Comparison of ENCODE assay signal across 9 mouse cellular contexts in genomic region chr11:61533571-61533970, GRCm38 (mm10). TPM values are rescaled to one million over a fixed set of nuclear protein-coding genes. Genes with fewer than 3 reads are reported as not detected.
DNase-seq lines count a peak whose midpoint lies in the region; ATAC-seq lines count a peak whose summit lies in the region.
"Had no signal": no experiment of that assay in that cellular context is flagged by ENCODE, and none has a peak within 500 bp of the region (broad histone marks: within the 10 kb centered on the region; RNA-seq: fewer than 3 reads in every experiment).

No protein-coding gene starts in this region.

- no peak overlapping the region for H3K4me3 ChIP-seq in heart, embryonic 12.5 days
- H3K4me3 ChIP-seq in forebrain, embryonic 13.5 days: no peak overlapping the region

- no peaks in the 10 kb centered on the region for H3K27me3 ChIP-seq in heart, embryonic 12.5 days (replicated peaks)
- H3K27me3 ChIP-seq in forebrain, embryonic 13.5 days: no peaks in the 10 kb centered on the region

- ATAC-seq in heart, embryonic 12.5 days (ENCODE audit: insufficient number of reproducible peaks, low FRiP score): peak; percentile 58
- no peak for ATAC-seq in forebrain, embryonic 13.5 days
- no peak for ATAC-seq in megakaryocyte, adult 5-6 weeks (ENCODE audit: poor library complexity, severe bottlenecking)
- ATAC-seq: midbrain, embryonic 16.5 days had no signal

- WGBS in heart, embryonic 12.5 days: 63% methylated on average over 5 of the region's 5 CpGs
- WGBS in forebrain, embryonic 13.5 days: 79% methylated on average over 5 of the region's 5 CpGs

- peaks cover 21% of the 10 kb centered on the region for H3K36me3 ChIP-seq in heart, embryonic 12.5 days
- peaks cover 26% of the 10 kb centered on the region; the same call in 1 of the 2 replicates for H3K36me3 ChIP-seq in forebrain, embryonic 13.5 days (ENCODE audit: poor library complexity, severe bottlenecking)

- H3K9ac ChIP-seq in heart, embryonic 12.5 days: no peak overlapping the region
- H3K9ac ChIP-seq in forebrain, embryonic 13.5 days: no peak overlapping the region

- no peak overlapping the region for H3K27ac ChIP-seq in heart, embryonic 12.5 days (ENCODE audit: poor library complexity, severe bottlenecking)
- H3K27ac ChIP-seq in forebrain, embryonic 13.5 days: no peak overlapping the region

- H3K9me3 ChIP-seq in heart, embryonic 12.5 days (replicated peaks): no peaks in the 10 kb centered on the region
- no peaks in the 10 kb centered on the region for H3K9me3 ChIP-seq in forebrain, embryonic 13.5 days (replicated peaks)

- peaks cover 24% of the 10 kb centered on the region for H3K4me1 ChIP-seq in heart, embryonic 12.5 days (replicated peaks)
- H3K4me1 ChIP-seq in forebrain, embryonic 13.5 days: peaks cover 11% of the 10 kb centered on the region

- no peak overlapping the region for H3K4me2 ChIP-seq in heart, embryonic 12.5 days
- H3K4me2 ChIP-seq in forebrain, embryonic 13.5 days: no peak overlapping the region

- peak; percentile 49 for DNase-seq in adrenal gland, adult 2 months
- no peak for DNase-seq in adrenal gland, adult 18-20 months (ENCODE audit: low spot score in 2 of 2)
- DNase-seq in ZHBTc4 (ENCODE audit: low read depth, low spot score): peak; percentile 84
- DNase-seq in kidney, postnatal 4 days: peak; percentile 38 to 59
- no peak for DNase-seq in thymus, postnatal 25 days

RNA-seq across cellular contexts. Expression of gene B9d1, which starts 28.6 kb away (rescaled TPM):
- 10 to 100 TPM; 16.4 to 21.1 TPM for total RNA-seq in adrenal gland, adult 2 months (2021)
- polyA plus RNA-seq in adrenal gland, adult 2 months (2012; rRNA removed): 18.1 and 19.3 TPM in 2 replicates
- total RNA-seq in adrenal gland, adult 18-20 months (2021): 10 to 100 TPM; 14.4 to 14.8 TPM
- 9.0 and 11.0 TPM in 2 replicates for polyA plus RNA-seq in heart, embryonic 12.5 days (2016; fragmentation: Nextera tagmentation; extraction: Ambion mirVana)
- 43.4 and 48.2 TPM in 2 replicates for polyA plus RNA-seq in forebrain, embryonic 13.5 days (2015; fragmentation: Nextera tagmentation; extraction: Ambion mirVana)
- total RNA-seq in megakaryocyte, adult 5-6 weeks (2015): not detected in 2 replicates
- total RNA-seq in megakaryocyte, adult 5-6 weeks (2017): 0.26 TPM in 1 of 2 replicates, not detected in the other

RNA-seq across cellular contexts. Expression of gene Mapk7, which starts 39.4 kb away (rescaled TPM):
- 10 to 100 TPM; 14.5 to 15.5 TPM for total RNA-seq in adrenal gland, adult 2 months (2021)
- 34.5 and 39.5 TPM in 2 replicates for polyA plus RNA-seq in adrenal gland, adult 2 months (2012; rRNA removed)
- total RNA-seq in adrenal gland, adult 18-20 months (2021): 10 to 100 TPM; 15.3 to 16.0 TPM
- 33.9 and 35.3 TPM in 2 replicates for polyA plus RNA-seq in heart, embryonic 12.5 days (2016; fragmentation: Nextera tagmentation; extraction: Ambion mirVana)
- 91.2 and 96.8 TPM in 2 replicates for polyA plus RNA-seq in forebrain, embryonic 13.5 days (2015; fragmentation: Nextera tagmentation; extraction: Ambion mirVana)
- 16.2 and 17.7 TPM in 2 replicates for total RNA-seq in megakaryocyte, adult 5-6 weeks (2015)
- total RNA-seq in megakaryocyte, adult 5-6 weeks (2017): 15.4 and 21.4 TPM in 2 replicates

RNA-seq across cellular contexts. Expression of gene Epn2, which starts 45.9 kb away (rescaled TPM):
- total RNA-seq in adrenal gland, adult 2 months (2021): 10 to 100 TPM; 20.6 to 29.5 TPM
- polyA plus RNA-seq in adrenal gland, adult 2 months (2012; rRNA removed): 18.2 and 18.6 TPM in 2 replicates
- 10 to 100 TPM; 16.2 to 25.9 TPM for total RNA-seq in adrenal gland, adult 18-20 months (2021)
- polyA plus RNA-seq in heart, embryonic 12.5 days (2016; fragmentation: Nextera tagmentation; extraction: Ambion mirVana): 23.1 and 25.9 TPM in 2 replicates
- polyA plus RNA-seq in forebrain, embryonic 13.5 days (2015; fragmentation: Nextera tagmentation; extraction: Ambion mirVana): 41.8 and 45.3 TPM in 2 replicates
- total RNA-seq in megakaryocyte, adult 5-6 weeks (2015): 0.04 and 0.07 TPM in 2 replicates
- total RNA-seq in megakaryocyte, adult 5-6 weeks (2017): 3.3 TPM in 1 of 2 replicates, not detected in the other

RNA-seq across cellular contexts. Expression of gene Mfap4, which starts 48.3 kb away (rescaled TPM):
- total RNA-seq in adrenal gland, adult 2 months (2021): 1 to 10 TPM; 5.5 to 6.5 TPM
- polyA plus RNA-seq in adrenal gland, adult 2 months (2012; rRNA removed): 35.5 and 39.1 TPM in 2 replicates
- total RNA-seq in adrenal gland, adult 18-20 months (2021): 1 to 10 TPM; 4.8 to 5.6 TPM
- 72.4 and 76.0 TPM in 2 replicates for polyA plus RNA-seq in heart, embryonic 12.5 days (2016; fragmentation: Nextera tagmentation; extraction: Ambion mirVana)
- polyA plus RNA-seq in forebrain, embryonic 13.5 days (2015; fragmentation: Nextera tagmentation; extraction: Ambion mirVana): 56.9 and 57.1 TPM in 2 replicates
- not detected in 2 replicates for total RNA-seq in megakaryocyte, adult 5-6 weeks (2015)
- total RNA-seq in megakaryocyte, adult 5-6 weeks (2017): not detected in 2 replicates

Comparison
In these comparisons a context has a peak if more than half of its experiments do, and no peak if none do; other contexts are left out.
1. DNase-seq: peak in adrenal gland, adult 2 months (single experiment), ZHBTc4 (single experiment) and kidney, postnatal 4 days (2 of 2); none in adrenal gland, adult 18-20 months (0 of 2) and thymus, postnatal 25 days (single experiment).
2. RNA of gene B9d1, which starts 28.6 kb away (total RNA-seq): 16.4 to 21.1 TPM in adrenal gland, adult 2 months and 14.4 to 14.8 TPM in adrenal gland, adult 18-20 months; 0.26 TPM in megakaryocyte, adult 5-6 weeks; every median in the first group is over 10 times any median in the second.
3. RNA of gene Epn2, which starts 45.9 kb away (total RNA-seq): 20.6 to 29.5 TPM in adrenal gland, adult 2 months and 16.2 to 25.9 TPM in adrenal gland, adult 18-20 months; 0.04 to 3.3 TPM in megakaryocyte, adult 5-6 weeks; every median in the first group is over 4 times any median in the second.